In the genomic region with DNA sequence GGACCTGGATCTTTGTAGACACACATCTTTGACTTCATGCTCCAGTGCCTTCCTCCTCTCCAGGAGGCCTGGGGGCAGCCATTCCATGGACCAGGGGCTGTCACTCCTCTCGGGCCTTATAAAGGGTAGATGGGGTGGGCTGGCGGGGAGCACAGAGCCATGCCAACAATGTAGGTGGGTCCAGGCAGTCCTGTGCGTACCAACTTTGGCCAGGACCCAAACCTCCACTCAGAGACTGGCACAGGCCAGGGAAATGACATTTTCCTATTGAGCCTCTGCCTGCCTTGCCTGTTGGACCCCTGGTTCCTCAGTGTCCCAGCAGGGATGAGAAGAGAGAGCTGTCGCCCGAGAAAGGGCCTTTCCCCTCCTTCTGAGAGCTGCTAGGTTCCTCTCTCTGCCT, we compare ENCODE assay signal across 23 mouse cellular contexts. TPM values are rescaled to one million over a fixed set of nuclear protein-coding genes. Genes with fewer than 3 reads are reported as not detected.
DNase-seq lines count a peak whose midpoint lies in the region; ATAC-seq lines count a peak whose summit lies in the region.
"Had no signal": no experiment of that assay in that cellular context is flagged by ENCODE, and none has a peak within 500 bp of the region (broad histone marks: within the 10 kb centered on the region; RNA-seq: fewer than 3 reads in every experiment).

No protein-coding gene starts in this region.

- 0 out of 2 replicates have a peak overlapping the region, but pooled peaks have one; percentile 14 for H3K27ac ChIP-seq in hindbrain, embryonic 15.5 days (replicated peaks)
- H3K27ac ChIP-seq in hindbrain, embryonic 11.5 days (ENCODE audit: low read depth, low read length): no peak overlapping the region
- peak overlapping the region; percentile 39; the same call in 1 of the 2 replicates for H3K27ac ChIP-seq in midbrain, embryonic 10.5 days (replicated peaks)
- no peak overlapping the region for H3K27ac ChIP-seq in midbrain, embryonic 16.5 days (ENCODE audit: low read length)
- H3K27ac ChIP-seq: embryonic facial prominence, embryonic 12.5 days; forebrain, embryonic 13.5 days; forebrain, embryonic 15.5 days had no signal

- H3K9ac ChIP-seq in hindbrain, embryonic 15.5 days: no peak overlapping the region
- no peak overlapping the region for H3K9ac ChIP-seq in hindbrain, embryonic 11.5 days (ENCODE audit: low read depth, low read length)
- H3K9ac ChIP-seq in midbrain, embryonic 16.5 days (ENCODE audit: low read depth, low read length): no peak overlapping the region
- H3K9ac ChIP-seq: embryonic facial prominence, embryonic 12.5 days; forebrain, embryonic 13.5 days; forebrain, embryonic 15.5 days; forebrain, postnatal 0 days had no signal

- no peak for ATAC-seq in hindbrain, embryonic 15.5 days (ENCODE audit: low FRiP score, low read depth)
- no peak for ATAC-seq in hindbrain, embryonic 11.5 days (ENCODE audit: low FRiP score)
- ATAC-seq in midbrain, embryonic 16.5 days: no peak
- ATAC-seq: activated CD4-positive, CD25-positive, alpha-beta regulatory T cell, adult 4 months; CD4-positive, CD25-positive, alpha-beta regulatory T cell, adult 4 months; forebrain, embryonic 13.5 days; forebrain, embryonic 15.5 days; forebrain, postnatal 0 days; Patski had no signal

- no peak overlapping the region for H3K4me2 ChIP-seq in hindbrain, embryonic 15.5 days
- H3K4me2 ChIP-seq in hindbrain, embryonic 11.5 days (replicated peaks; ENCODE audit: low read depth, low read length): no peak overlapping the region
- no peak overlapping the region for H3K4me2 ChIP-seq in midbrain, embryonic 16.5 days (ENCODE audit: low read length)
- H3K4me2 ChIP-seq: embryonic facial prominence, embryonic 12.5 days; forebrain, embryonic 13.5 days; forebrain, embryonic 15.5 days had no signal

- 50% methylated on average over 5 of the region's 5 CpGs for WGBS in hindbrain, embryonic 15.5 days
- WGBS in hindbrain, embryonic 11.5 days: 67% methylated on average over 5 of the region's 5 CpGs
- 71% methylated on average over 5 of the region's 5 CpGs for WGBS in midbrain, embryonic 10.5 days
- 66% methylated on average over 5 of the region's 5 CpGs for WGBS in midbrain, embryonic 16.5 days

- H3K27me3 ChIP-seq in hindbrain, embryonic 15.5 days: no peaks in the 10 kb centered on the region
- no peaks in the 10 kb centered on the region for H3K27me3 ChIP-seq in hindbrain, embryonic 11.5 days (ENCODE audit: control insufficient read depth, insufficient read depth, low read length)
- H3K27me3 ChIP-seq in midbrain, embryonic 10.5 days (ENCODE audit: low read depth, poor library complexity, severe bottlenecking): no peaks in the 10 kb centered on the region
- no peaks in the 10 kb centered on the region for H3K27me3 ChIP-seq in midbrain, embryonic 16.5 days (ENCODE audit: control insufficient read depth, insufficient read depth, low read depth, low read length)
- H3K27me3 ChIP-seq: CH12.LX; embryonic facial prominence, embryonic 12.5 days; forebrain, embryonic 15.5 days; Patski had no signal

- no peaks in the 10 kb centered on the region for H3K36me3 ChIP-seq in hindbrain, embryonic 15.5 days
- no peaks in the 10 kb centered on the region for H3K36me3 ChIP-seq in hindbrain, embryonic 11.5 days (ENCODE audit: control insufficient read depth, insufficient read depth, low read length)
- no peaks in the 10 kb centered on the region for H3K36me3 ChIP-seq in midbrain, embryonic 10.5 days
- no peaks in the 10 kb centered on the region for H3K36me3 ChIP-seq in midbrain, embryonic 16.5 days (ENCODE audit: control insufficient read depth, insufficient read depth, low read length)
- H3K36me3 ChIP-seq: embryonic facial prominence, embryonic 10.5 days; embryonic facial prominence, embryonic 12.5 days; forebrain, embryonic 15.5 days; G1E had no signal

- no peaks in the 10 kb centered on the region for H3K4me1 ChIP-seq in hindbrain, embryonic 15.5 days (replicated peaks)
- no peaks in the 10 kb centered on the region for H3K4me1 ChIP-seq in hindbrain, embryonic 11.5 days (replicated peaks; ENCODE audit: control insufficient read depth, insufficient read depth, low read length)
- H3K4me1 ChIP-seq in midbrain, embryonic 10.5 days: peaks cover 4% of the 10 kb centered on the region; the same call in 1 of the 2 replicates
- no peaks in the 10 kb centered on the region for H3K4me1 ChIP-seq in midbrain, embryonic 16.5 days (ENCODE audit: control insufficient read depth, insufficient read depth, low read length)
- H3K4me1 ChIP-seq: forebrain, embryonic 13.5 days had no signal

- no peak overlapping the region for H3K4me3 ChIP-seq in hindbrain, embryonic 15.5 days
- H3K4me3 ChIP-seq in hindbrain, embryonic 11.5 days (ENCODE audit: low read depth, low read length): no peak overlapping the region
- H3K4me3 ChIP-seq in midbrain, embryonic 10.5 days: no peak overlapping the region
- H3K4me3 ChIP-seq in midbrain, embryonic 16.5 days (ENCODE audit: low read depth, low read length): no peak overlapping the region
- H3K4me3 ChIP-seq: embryonic facial prominence, embryonic 10.5 days; embryonic facial prominence, embryonic 12.5 days; forebrain, embryonic 13.5 days; forebrain, embryonic 15.5 days had no signal

- DNase-seq in cerebellum, postnatal 10 days: peak; percentile 60
- no peak for DNase-seq in cerebellum, adult 8-10 months
- no peak for DNase-seq in hindbrain, embryonic 11.5 days (ENCODE audit: low spot score)
- DNase-seq in midbrain, embryonic 10.5 days (ENCODE audit: low spot score): no peak
- DNase-seq: adrenal gland, adult 8-10 months; adrenal gland, postnatal 14 days; B cell, adult 2 months; cerebellum, adult 11-12 months; cerebellum, adult 2 months; cerebellum, adult 9-11 months; cerebellum, postnatal 25 days; forebrain, postnatal 0 days had no signal

- H3K9me3 ChIP-seq in hindbrain, embryonic 15.5 days: no peaks in the 10 kb centered on the region
- H3K9me3 ChIP-seq in hindbrain, embryonic 11.5 days (ENCODE audit: control insufficient read depth, low read length): no peaks in the 10 kb centered on the region
- no peaks in the 10 kb centered on the region for H3K9me3 ChIP-seq in midbrain, embryonic 10.5 days (replicated peaks)
- no peaks in the 10 kb centered on the region for H3K9me3 ChIP-seq in midbrain, embryonic 16.5 days (replicated peaks; ENCODE audit: control insufficient read depth, low read length, poor library complexity, severe bottlenecking)
- H3K9me3 ChIP-seq: embryonic facial prominence, embryonic 10.5 days; embryonic facial prominence, embryonic 12.5 days; forebrain, embryonic 13.5 days; forebrain, embryonic 15.5 days had no signal

RNA-seq across cellular contexts. Expression of a gene that starts 14.8 kb away (rescaled TPM):
- polyA plus RNA-seq in hindbrain, embryonic 15.5 days (2015; fragmentation: Nextera tagmentation; extraction: Ambion mirVana): 0.26 and 0.28 TPM in 2 replicates
- polyA plus RNA-seq in hindbrain, embryonic 11.5 days (2014; fragmentation: Nextera tagmentation; extraction: Ambion mirVana): 0.23 and 0.49 TPM in 2 replicates
- polyA plus RNA-seq in midbrain, embryonic 10.5 days (2016; fragmentation: Nextera tagmentation; extraction: Ambion mirVana): 0.29 TPM in 1 of 2 replicates, not detected in the other
- 0.14 and 0.15 TPM in 2 replicates for polyA plus RNA-seq in midbrain, embryonic 16.5 days (2015; fragmentation: Nextera tagmentation; extraction: Ambion mirVana)
- polyA plus RNA-seq: activated CD4-positive, CD25-positive, alpha-beta regulatory T cell, adult 4 months; CD4-positive, CD25-positive, alpha-beta regulatory T cell, adult 4 months; embryonic facial prominence, embryonic 10.5 days; G1E had no signal

RNA-seq across cellular contexts. Expression of a gene that starts 21.9 kb away (rescaled TPM):
- polyA plus RNA-seq in hindbrain, embryonic 15.5 days (2015; fragmentation: Nextera tagmentation; extraction: Ambion mirVana): 20.8 and 23.7 TPM in 2 replicates
- polyA plus RNA-seq in hindbrain, embryonic 11.5 days (2014; fragmentation: Nextera tagmentation; extraction: Ambion mirVana): 12.4 and 16.5 TPM in 2 replicates
- polyA plus RNA-seq in midbrain, embryonic 10.5 days (2016; fragmentation: Nextera tagmentation; extraction: Ambion mirVana): 16.4 and 20.8 TPM in 2 replicates
- 20.8 and 22.8 TPM in 2 replicates for polyA plus RNA-seq in midbrain, embryonic 16.5 days (2015; fragmentation: Nextera tagmentation; extraction: Ambion mirVana)

RNA-seq across cellular contexts. Expression of a gene that starts 48.7 kb away (rescaled TPM):
- polyA plus RNA-seq in hindbrain, embryonic 15.5 days (2015; fragmentation: Nextera tagmentation; extraction: Ambion mirVana): 379 and 389 TPM in 2 replicates
- polyA plus RNA-seq in hindbrain, embryonic 11.5 days (2014; fragmentation: Nextera tagmentation; extraction: Ambion mirVana): 326 and 345 TPM in 2 replicates
- 404 and 411 TPM in 2 replicates for polyA plus RNA-seq in midbrain, embryonic 10.5 days (2016; fragmentation: Nextera tagmentation; extraction: Ambion mirVana)
- 360 and 384 TPM in 2 replicates for polyA plus RNA-seq in midbrain, embryonic 16.5 days (2015; fragmentation: Nextera tagmentation; extraction: Ambion mirVana)

Comparison
In these comparisons a context has a peak if more than half of its experiments do, and no peak if none do; other contexts are left out.
1. DNase-seq: peak in cerebellum, postnatal 10 days (2 of 2); none in cerebellum, adult 8-10 months (single experiment), hindbrain, embryonic 11.5 days (single experiment) and midbrain, embryonic 10.5 days (single experiment).
2. H3K27ac ChIP-seq: peak in hindbrain, embryonic 15.5 days (single experiment) and midbrain, embryonic 10.5 days (single experiment); none in hindbrain, embryonic 11.5 days (single experiment) and midbrain, embryonic 16.5 days (single experiment).